Mouse (Mus musculus) heart, adult 18-20 months (tissue): ENCODE data around the gene Scap. TPM values are rescaled to one million over a fixed set of nuclear protein-coding genes. Genes with fewer than 3 reads are reported as not detected.
"Not testable (repeated sequence)": the region's sequence is repeated elsewhere in the genome, so short reads cannot be mapped to it uniquely, and the experiment has no call there.

Experiments
- DNase-seq, 2 experiments: peaks; one replicate each; pipeline ENCODE4 v3.0.0; 2021 to 2022; ENCODE audit warnings: mixed read lengths in 1 of 2
- total RNA-seq, 2 experiments: library from RNA; stranded (reverse); gene quantifications; 2 replicates each; pipeline ENCODE4 v1.2.3; 2021

The Scap gene
- total RNA-seq, 2 experiments from 2014 or later, result 23.8 to 31.3 TPM

DNA sequence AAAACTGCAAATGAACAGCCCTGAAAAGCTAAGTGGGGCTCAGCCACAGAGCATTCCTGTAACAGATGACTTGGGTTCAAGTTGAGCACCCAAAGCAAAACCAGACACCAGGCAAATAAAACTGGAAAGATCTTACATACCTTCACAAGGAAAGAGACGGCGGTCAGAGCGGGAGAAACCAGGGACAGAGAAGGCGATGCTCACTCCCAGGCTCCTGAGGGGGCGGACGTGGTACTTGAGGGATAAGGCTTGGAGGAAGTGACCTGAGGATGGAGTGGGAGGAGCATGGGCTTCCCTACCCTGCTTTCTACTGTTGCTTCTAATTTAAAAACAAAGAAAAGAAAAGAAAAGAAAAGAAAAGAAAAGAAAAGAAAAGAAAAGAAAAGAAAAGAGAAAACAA is 2.7 kb upstream of the Scap start:
- DNase-seq, result no peak

DNA sequence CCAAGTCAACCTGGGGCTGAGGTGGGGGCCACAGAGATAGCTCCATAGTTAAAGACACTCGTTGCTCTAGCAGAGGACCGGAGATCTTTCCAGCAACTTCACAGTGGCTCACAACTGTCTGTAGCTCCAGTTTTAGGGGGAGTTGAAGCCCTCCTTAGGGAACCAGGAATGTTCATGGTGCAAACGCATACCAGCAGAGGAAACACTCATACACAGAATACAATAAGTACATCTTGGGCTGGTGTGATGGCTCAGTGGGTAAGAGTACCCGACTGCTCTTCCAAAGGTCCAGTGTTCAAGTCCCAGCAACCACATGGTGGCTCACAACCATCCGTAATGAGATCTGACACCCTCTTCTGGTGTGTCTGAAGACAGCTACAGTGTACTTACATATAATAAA is 2.2 kb upstream of the Scap start:
- not testable (repeated sequence) for DNase-seq

- DNase-seq, result no peak
Observed at GRCm38 (mm10) chr9:110333896-110334259, 790 bp downstream of the Scap start.

GRCm38 (mm10) chr9:110334849-110335248 is 1.8 kb downstream of the Scap start:
- DNase-seq, result no peak

DNA sequence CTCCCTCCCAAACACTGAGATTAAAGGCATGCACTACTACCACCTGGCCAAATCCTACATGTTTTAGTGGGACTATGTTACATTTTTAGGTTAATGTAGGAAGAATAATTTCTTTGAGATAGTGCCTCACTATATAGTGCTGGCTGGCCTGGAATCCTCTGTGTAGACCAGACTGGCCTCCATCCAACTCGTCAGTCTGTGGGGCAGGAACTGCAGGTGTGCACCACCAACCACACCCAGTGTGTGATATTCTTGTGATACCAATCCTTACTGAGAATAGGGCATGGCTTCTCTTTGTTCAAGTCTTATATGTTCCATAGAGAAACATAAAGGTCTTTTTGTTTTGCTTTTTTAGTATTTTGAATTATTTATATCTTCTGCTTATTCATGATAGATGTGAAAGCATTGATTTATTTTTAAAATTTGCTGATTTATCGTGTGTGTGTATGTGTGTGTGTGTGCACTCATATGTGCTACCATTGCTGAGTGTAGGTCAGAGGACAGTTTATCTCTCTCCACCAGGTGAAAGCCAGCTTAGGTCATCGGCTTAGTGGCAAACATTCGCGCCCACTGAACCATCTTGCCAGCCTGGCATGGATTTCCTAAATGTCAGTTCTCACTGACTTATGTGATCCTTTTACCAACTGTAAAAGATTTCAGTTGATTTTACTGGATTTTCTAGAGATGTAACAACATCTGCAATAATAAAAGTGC is 7.1 kb downstream of the Scap start:
- DNase-seq, result no peak

DNA sequence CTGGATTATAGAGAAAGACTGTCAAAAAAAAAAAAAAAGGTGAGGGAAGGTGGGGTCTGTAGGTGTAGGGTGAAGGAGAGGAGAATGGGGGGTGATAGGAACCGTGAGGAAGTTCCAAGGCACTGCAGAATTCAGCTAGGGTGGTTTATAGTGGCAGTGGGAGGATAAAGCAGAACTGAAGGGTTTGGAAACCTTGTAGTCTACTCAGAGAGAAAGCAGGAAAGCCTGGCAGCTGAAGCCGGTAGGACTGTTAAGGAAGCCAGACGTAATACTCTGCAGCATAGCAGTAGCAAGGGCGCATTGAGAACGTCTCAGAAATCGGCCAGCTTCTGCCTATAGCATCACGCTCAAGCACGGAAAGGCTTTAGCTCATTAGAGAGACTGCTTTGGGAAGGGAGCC is 8.9 kb downstream of the Scap start:
- DNase-seq, result no peak

DNA sequence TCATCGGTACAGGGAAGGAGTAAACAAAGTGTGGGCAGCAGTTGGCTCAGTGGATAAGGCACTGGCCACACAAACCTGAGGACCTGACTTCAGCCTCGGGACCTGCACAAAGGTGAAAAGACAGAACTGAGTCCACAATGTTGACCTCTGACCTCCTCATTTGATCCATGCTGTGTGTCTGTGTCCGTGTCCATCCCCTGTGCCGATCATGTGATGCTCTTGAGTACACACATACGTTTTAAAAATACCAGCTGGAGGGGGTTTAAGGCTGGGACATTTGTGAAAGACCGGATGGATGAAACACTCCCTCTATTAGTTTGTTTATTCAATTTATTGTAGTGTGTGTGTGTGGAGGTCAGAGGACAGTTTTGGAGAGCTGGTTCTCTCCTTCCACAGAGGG is 10.7 kb downstream of the Scap start:
- DNase-seq, result no peak

GRCm38 (mm10) chr9:110345057-110345739 is 12.1 kb downstream of the Scap start:
- DNase-seq, result no peak

DNA sequence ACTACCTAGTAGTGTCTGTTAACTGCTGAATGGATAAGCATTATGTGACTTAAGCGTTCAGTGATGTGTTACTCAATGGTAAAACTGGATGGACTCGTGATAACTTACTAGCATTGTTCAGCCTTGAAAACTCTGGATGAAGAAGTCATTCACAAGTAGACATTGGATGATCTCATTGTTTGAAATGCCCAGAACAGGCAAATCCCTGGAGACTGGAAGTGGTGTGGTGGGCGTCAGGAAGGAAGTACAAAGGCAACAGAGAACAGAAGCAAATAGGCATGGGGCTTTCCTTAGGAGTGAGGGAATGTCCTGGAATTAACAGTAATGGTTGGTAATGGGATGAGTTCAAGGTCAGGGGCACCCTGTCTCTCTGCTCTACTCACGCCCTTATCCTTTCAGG is 15.8 kb downstream of the Scap start:
- no peak for DNase-seq

GRCm38 (mm10) chr9:110350188-110350587 is 17.1 kb downstream of the Scap start:
- DNase-seq, result no peak

GRCm38 (mm10) chr9:110350612-110351011 is 17.5 kb downstream of the Scap start:
- DNase-seq, result no peak

GRCm38 (mm10) chr9:110351350-110351749 is 18.3 kb downstream of the Scap start:
- no peak for DNase-seq

- DNase-seq, result no peak
Observed at GRCm38 (mm10) chr9:110351932-110352632, 19.0 kb downstream of the Scap start.

GRCm38 (mm10) chr9:110358341-110358740 is 25.3 kb downstream of the Scap start:
- DNase-seq, result no peak

GRCm38 (mm10) chr9:110361299-110361698 is 28.2 kb downstream of the Scap start:
- DNase-seq, result no peak

DNA sequence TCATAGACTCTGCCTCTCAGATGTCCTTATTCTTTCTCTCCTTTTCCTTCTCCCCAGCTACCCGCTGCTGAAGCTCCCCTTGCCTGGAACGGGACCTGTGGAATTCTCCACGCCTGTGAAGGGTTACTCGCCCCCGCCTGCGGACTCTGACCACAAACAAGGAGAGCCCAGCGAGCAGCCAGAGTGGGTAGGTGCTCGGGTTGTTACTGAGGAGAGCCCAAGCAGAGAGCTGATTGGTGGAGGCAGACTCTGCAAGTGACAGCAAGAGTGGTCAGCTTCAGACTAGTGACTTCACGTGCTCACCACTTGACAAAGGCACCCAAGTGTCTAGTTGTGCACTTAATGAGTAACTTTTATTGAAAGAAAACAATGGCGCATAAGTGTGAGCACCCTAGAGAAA is 29.2 kb downstream of the Scap start:
- no peak for DNase-seq

DNA sequence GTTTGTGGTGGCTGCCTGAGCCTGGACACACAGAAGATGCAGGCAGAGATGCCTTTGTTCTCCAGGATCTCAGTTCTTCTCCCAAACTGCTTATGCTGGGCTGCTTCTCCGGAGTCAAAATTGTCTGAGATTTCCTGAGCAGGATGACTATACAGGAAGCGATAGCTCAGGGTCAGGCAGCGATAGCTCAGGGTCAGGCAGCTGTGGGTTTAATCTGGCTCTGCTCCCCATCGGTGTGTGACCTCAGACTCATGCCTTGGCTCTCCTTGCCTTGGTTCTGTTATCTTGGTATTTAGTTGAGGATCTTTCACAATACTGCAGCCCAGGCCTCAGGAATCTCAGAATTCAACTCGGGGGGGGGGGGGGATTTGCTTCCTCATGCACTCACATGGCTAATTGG is 33.7 kb downstream of the Scap start:
- peak in 1 of 2 experiments; percentile 42 for DNase-seq

GRCm38 (mm10) chr9:110369860-110370259 is 36.8 kb downstream of the Scap start:
- DNase-seq, result no peak

DNA sequence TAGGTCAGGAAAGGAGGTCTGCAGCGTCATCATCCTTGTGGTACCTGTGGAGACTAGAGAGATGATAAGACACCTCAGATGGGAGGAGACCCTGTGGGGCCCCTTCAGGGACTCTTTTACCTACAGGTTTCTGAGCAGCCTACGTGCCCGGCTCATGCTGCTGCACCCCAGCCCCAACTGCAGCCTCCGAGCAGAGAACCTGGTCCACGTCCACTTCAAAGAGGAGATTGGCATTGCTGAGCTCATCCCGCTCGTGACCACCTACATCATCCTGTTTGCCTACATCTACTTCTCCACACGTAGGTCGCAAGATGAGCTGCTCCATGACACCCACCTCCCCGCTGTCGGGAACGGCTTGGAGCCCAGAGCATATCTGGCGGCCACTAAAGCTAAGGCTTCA is 40.8 kb downstream of the Scap start:
- DNase-seq, result no peak

GRCm38 (mm10) chr9:110375668-110376067 is 42.6 kb downstream of the Scap start:
- DNase-seq, result no peak

DNA sequence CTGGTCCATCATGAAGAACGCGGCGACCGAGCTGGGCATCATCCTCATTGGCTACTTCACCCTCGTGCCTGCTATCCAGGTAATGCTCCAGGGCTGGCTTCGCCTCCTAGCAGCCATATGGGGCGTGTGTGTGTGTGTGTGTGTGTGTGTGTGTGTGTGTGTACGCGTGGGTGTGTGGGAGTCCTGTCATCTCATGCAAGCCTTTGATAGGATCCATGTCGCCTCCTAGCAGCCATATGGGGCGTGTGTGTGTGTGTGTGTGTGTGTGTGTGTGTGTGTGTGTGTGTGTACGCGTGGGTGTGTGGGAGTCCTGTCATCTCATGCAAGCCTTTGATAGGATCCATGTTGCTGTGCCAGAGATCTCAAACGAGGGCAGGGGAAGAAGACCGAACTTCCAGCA is 44.6 kb downstream of the Scap start:
- not testable (repeated sequence) for DNase-seq

DNA sequence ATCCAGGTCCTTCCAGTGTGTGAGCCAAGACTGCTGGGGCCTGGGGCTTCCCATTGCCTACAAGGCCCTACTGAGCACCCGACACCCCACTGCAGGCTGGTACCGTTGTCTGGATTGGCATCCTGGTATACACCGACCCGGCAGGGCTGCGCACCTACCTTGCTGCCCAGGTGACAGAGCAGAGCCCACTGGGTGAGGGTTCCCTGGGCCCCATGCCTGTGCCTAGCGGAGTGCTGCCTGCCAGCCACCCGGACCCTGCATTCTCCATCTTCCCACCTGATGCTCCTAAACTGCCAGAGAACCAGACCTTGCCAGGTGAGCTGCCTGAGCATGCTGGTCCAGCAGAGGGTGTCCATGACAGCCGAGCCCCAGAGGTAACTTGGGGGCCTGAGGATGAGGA is 46.3 kb downstream of the Scap start:
- no peak for DNase-seq

GRCm38 (mm10) chr9:110380662-110381061 is 47.6 kb downstream of the Scap start:
- DNase-seq, result no peak

GRCm38 (mm10) chr9:110381292-110381691 is 48.2 kb downstream of the Scap start:
- DNase-seq, result no peak
